Mouse (Mus musculus) adrenal gland, adult (tissue): Measurements from ENCODE around the gene Mid1.

Source experiments
- DNase-seq, 2 experiments: peaks; one replicate each; pipeline ENCODE4 v3.0.0; 2022 to 2023; ENCODE audit warnings: low spot score in 1 of 2; ENCODE audit not compliant: inconsistent age in 2 of 2

Mid1 gene

GRCm38 (mm10) chrX:169811318-169811717, 126.3 kb downstream of the Mid1 start:
- no peak for DNase-seq

GRCm38 (mm10) chrX:169811783-169812182, 126.8 kb downstream of the Mid1 start:
- no peak for DNase-seq

- no peak for DNase-seq
Measured at GRCm38 (mm10) chrX:169813673-169814072, 128.7 kb downstream of the Mid1 start.

- no peak for DNase-seq
Measured at GRCm38 (mm10) chrX:169826947-169827346, 141.9 kb downstream of the Mid1 start.

- DNase-seq: no peak
Measured at GRCm38 (mm10) chrX:169827720-169828119, 142.7 kb downstream of the Mid1 start.

- DNase-seq: no peak
Measured at GRCm38 (mm10) chrX:169828136-169828535, 143.1 kb downstream of the Mid1 start.

GRCm38 (mm10) chrX:169830052-169830451, 145.1 kb downstream of the Mid1 start:
- no peak for DNase-seq

GRCm38 (mm10) chrX:169837947-169838649, 153.1 kb downstream of the Mid1 start:
- DNase-seq: no peak

- DNase-seq: no peak
Measured at GRCm38 (mm10) chrX:169838650-169838971, 153.6 kb downstream of the Mid1 start.

- no peak for DNase-seq
Measured at GRCm38 (mm10) chrX:169843267-169843666, 158.3 kb downstream of the Mid1 start.

GRCm38 (mm10) chrX:169844150-169844772, 159.3 kb downstream of the Mid1 start:
- DNase-seq: no peak

- no peak for DNase-seq
Measured at GRCm38 (mm10) chrX:169846187-169846586, 161.2 kb downstream of the Mid1 start.

GRCm38 (mm10) chrX:169861194-169861720, 176.3 kb downstream of the Mid1 start:
- no peak for DNase-seq

- DNase-seq: no peak
Measured at GRCm38 (mm10) chrX:169862440-169862839, 177.4 kb downstream of the Mid1 start.

GRCm38 (mm10) chrX:169862848-169863247, 177.8 kb downstream of the Mid1 start:
- DNase-seq: peak; percentile 45 to 62

GRCm38 (mm10) chrX:169863841-169864240, 178.8 kb downstream of the Mid1 start:
- DNase-seq: peak; percentile 29 to 63

- peak in 1 of 2 experiments; percentile 45 for DNase-seq
Measured at GRCm38 (mm10) chrX:169868223-169868622, 183.2 kb downstream of the Mid1 start.

GRCm38 (mm10) chrX:169874475-169874874, 189.5 kb downstream of the Mid1 start:
- DNase-seq: no peak

GRCm38 (mm10) chrX:169879481-169880362, 194.7 kb downstream of the Mid1 start:
- DNase-seq: peak; percentile 90 to 92

- peak in 1 of 2 experiments; percentile 30 for DNase-seq
Measured at GRCm38 (mm10) chrX:169880363-169880711, 195.3 kb downstream of the Mid1 start.

GRCm38 (mm10) chrX:169880826-169881225, 195.8 kb downstream of the Mid1 start:
- DNase-seq: peak; percentile 26 to 55
